Mouse (Mus musculus): ENCODE results near the gene Fdxr.

The Fdxr gene

GRCm38 (mm10) chr11:115269330-115270066 lies 7.4 kb downstream of the Fdxr start:
- DNase-seq (ENCODE audit: low spot score): no peak

GRCm38 (mm10) chr11:115267958-115268357 lies 8.9 kb downstream of the Fdxr start:
- DNase-seq (ENCODE audit: low spot score): no peak

GRCm38 (mm10) chr11:115267061-115267883 lies 9.6 kb downstream of the Fdxr start, which contains the start of gene Grin2c:
Gene Grin2c, minus strand, starts transcription at chr11:115267243.
- DNase-seq (ENCODE audit: low spot score): no peak

GRCm38 (mm10) chr11:115266400-115266778 lies 10.5 kb downstream of the Fdxr start:
- no peak for DNase-seq (ENCODE audit: low spot score)

- DNase-seq (ENCODE audit: low spot score): no peak
Observed at GRCm38 (mm10) chr11:115265771-115266399, 11.0 kb downstream of the Fdxr start.

GRCm38 (mm10) chr11:115264862-115265668 lies 11.8 kb downstream of the Fdxr start:
- no peak for DNase-seq (ENCODE audit: low spot score)

GRCm38 (mm10) chr11:115264136-115264861 lies 12.6 kb downstream of the Fdxr start:
- no peak for DNase-seq (ENCODE audit: low spot score)

GRCm38 (mm10) chr11:115262954-115263353 lies 13.9 kb downstream of the Fdxr start:
- DNase-seq (ENCODE audit: low spot score): no peak

- DNase-seq (ENCODE audit: low spot score): no peak
Observed at GRCm38 (mm10) chr11:115259134-115259533, 17.7 kb downstream of the Fdxr start.

GRCm38 (mm10) chr11:115257775-115258510 lies 18.9 kb downstream of the Fdxr start:
- DNase-seq (ENCODE audit: low spot score): no peak

GRCm38 (mm10) chr11:115251258-115251657 lies 25.6 kb downstream of the Fdxr start:
- DNase-seq (ENCODE audit: low spot score): no peak

- DNase-seq (ENCODE audit: low spot score): no peak
Observed at GRCm38 (mm10) chr11:115250405-115251090, 26.3 kb downstream of the Fdxr start.

GRCm38 (mm10) chr11:115249721-115250404 lies 27.0 kb downstream of the Fdxr start:
- no peak for DNase-seq (ENCODE audit: low spot score)

GRCm38 (mm10) chr11:115247945-115248344 lies 28.9 kb downstream of the Fdxr start:
- no peak for DNase-seq (ENCODE audit: low spot score)

- DNase-seq (ENCODE audit: low spot score): no peak
Observed at GRCm38 (mm10) chr11:115247240-115247639, 29.6 kb downstream of the Fdxr start.

- DNase-seq (ENCODE audit: low spot score): no peak
Observed at GRCm38 (mm10) chr11:115246386-115246785, 30.5 kb downstream of the Fdxr start.

- DNase-seq (ENCODE audit: low spot score): no peak
Observed at GRCm38 (mm10) chr11:115244840-115245239, 32.0 kb downstream of the Fdxr start.

GRCm38 (mm10) chr11:115243783-115244182 lies 33.1 kb downstream of the Fdxr start:
- DNase-seq (ENCODE audit: low spot score): no peak

GRCm38 (mm10) chr11:115242746-115243145 lies 34.1 kb downstream of the Fdxr start:
- no peak for DNase-seq (ENCODE audit: low spot score)
